Mouse (Mus musculus) liver, embryonic 14.5 days (tissue): Measurements from ENCODE around the gene Hs3st1. TPM values are rescaled to one million over a fixed set of nuclear protein-coding genes. Genes with fewer than 3 reads are reported as not detected.

Experiments used
- ATAC-seq: fragments of 200-750 bp; cut with Nextera tagmentation; 2 replicates; pipeline ENCODE4 v1.8.0; 2017; ENCODE audit warnings: moderate number of reproducible peaks, mild to moderate bottlenecking, moderate library complexity; ENCODE audit not compliant: insufficient read depth
- DNase-seq, 3 experiments: peaks; one replicate each; pipeline ENCODE4 v3.0.0-alpha.2; 2012 to 2013; ENCODE audit warnings: low read depth in 3 of 3, low spot score in 3 of 3
- H3K27ac ChIP-seq: fragments of 300-500 bp; sonication (generic); 2 replicates; pipeline ENCODE4 v1.5.1; 2014; ENCODE audit warnings: moderate library complexity, mild to moderate bottlenecking, control low read depth, inconsistent platforms
- H3K27me3 ChIP-seq: fragments of 300-500 bp; sonication (generic); 2 replicates; pipeline ENCODE4 v1.6.1; 2014; ENCODE audit warnings: mild to moderate bottlenecking, low read length, moderate library complexity; ENCODE audit not compliant: control insufficient read depth, insufficient read depth
- H3K36me3 ChIP-seq: fragments of 300-500 bp; sonication (generic); replicated peaks from 2 replicates; pipeline ENCODE4 v1.6.1; 2014; ENCODE audit warnings: low read depth; ENCODE audit not compliant: control insufficient read depth, insufficient read depth
- H3K4me1 ChIP-seq, 2 experiments: fragments of 200-500 bp in 1 of 2; fragments of 300-500 bp in 1 of 2; sonication (generic) in 1 of 2; replicated peaks; 2 replicates each; pipeline ENCODE4 v1.6.1; 2012 to 2014; ENCODE audit warnings: antibody characterized with exemption in 1 of 2, inconsistent platforms in 1 of 2, low read length in 1 of 2; ENCODE audit not compliant: control insufficient read depth in 2 of 2, insufficient read depth in 2 of 2
- H3K4me2 ChIP-seq: fragments of 300-500 bp; sonication (generic); 2 replicates; pipeline ENCODE4 v1.6.1; 2014; ENCODE audit warnings: low read depth, mild to moderate bottlenecking, control low read depth, moderate library complexity
- H3K4me3 ChIP-seq, 2 experiments: fragments of 200-500 bp in 1 of 2; fragments of 300-500 bp in 1 of 2; sonication (generic) in 1 of 2; 2 replicates each; pipeline ENCODE4 v1.5.1; 2012 to 2014; ENCODE audit warnings: low read depth in 2 of 2, low read length in 2 of 2, mild to moderate bottlenecking in 2 of 2, control low read depth in 1 of 2, inconsistent platforms in 1 of 2, moderate library complexity in 1 of 2; ENCODE audit not compliant: insufficient read depth in 1 of 2
- H3K9ac ChIP-seq: fragments of 300-500 bp; sonication (generic); replicated peaks from 2 replicates; pipeline ENCODE4 v1.6.1; 2014; ENCODE audit warnings: mild to moderate bottlenecking, control low read depth, moderate library complexity
- H3K9me3 ChIP-seq: fragments of 300-500 bp; sonication (generic); 2 replicates; pipeline ENCODE4 v1.6.1; 2016; ENCODE audit warnings: low read length, mixed read lengths; ENCODE audit not compliant: control insufficient read depth
- CTCF ChIP-seq: IDR thresholded peaks from 2 replicates; pipeline ENCODE4 v1.5.1; 2016; ENCODE audit warnings: antibody characterized with exemption, low read depth, control low read depth
- EP300 ChIP-seq: IDR thresholded peaks from 2 replicates; pipeline ENCODE4 v1.6.1; 2016; ENCODE audit warnings: antibody characterized with exemption, low read depth
- WGBS: fragments of 180-500 bp; shearing (Covaris S2); extraction: QIAGEN DNeasy Blood & Tissue Kit; methylation state at CpG from one replicate; pipeline ENCODE4 v1.1.7; 2014; ENCODE audit not compliant: insufficient replicate concordance; 5-methylcytosine and 5-hydroxymethylcytosine counted together
- polyA plus RNA-seq, 2 experiments: library from polyadenylated mRNA; depleted of rRNA in 1 of 2; stranded (reverse) in 1 of 2; unstranded in 1 of 2; fragments of >200 nt; fragmentation: Nextera tagmentation in 1 of 2; extraction: Ambion mirVana in 1 of 2; gene quantifications; 2 replicates each; pipeline versions ENCODE4 v1.2.1 to v1.2.3; 2012 to 2014

The Hs3st1 gene
- polyA plus RNA-seq, 2 experiments, result 0.12 to 0.15 TPM

- DNase-seq, result no peak
- no peak overlapping the region for H3K4me2 ChIP-seq
- no peak overlapping the region for H3K4me3 ChIP-seq
- H3K9me3 ChIP-seq, result no peaks in the 10 kb centered on the region
- no peak for ATAC-seq
- H3K4me1 ChIP-seq, result no peaks in the 10 kb centered on the region
- no peaks in the 10 kb centered on the region for H3K27me3 ChIP-seq
- WGBS, result 35% methylated on average over 1 of the region's 1 CpGs
- no peaks in the 10 kb centered on the region for H3K36me3 ChIP-seq
- TF ChIP-seq CTCF (no peak), EP300 (no peak)
- no peak overlapping the region for H3K9ac ChIP-seq
- H3K27ac ChIP-seq, result no peak overlapping the region
Observed at GRCm38 (mm10) chr5:39733750-39734443, 21.4 kb downstream of the Hs3st1 start.

GRCm38 (mm10) chr5:39733013-39733749 is 22.1 kb downstream of the Hs3st1 start:
- H3K9ac ChIP-seq, result no peak overlapping the region
- 26% methylated on average over 5 of the region's 5 CpGs for WGBS
- no peaks in the 10 kb centered on the region for H3K4me1 ChIP-seq
- TF ChIP-seq CTCF (no peak), EP300 (no peak)
- no peak overlapping the region for H3K4me3 ChIP-seq
- no peak for DNase-seq
- H3K27ac ChIP-seq, result no peak overlapping the region
- H3K36me3 ChIP-seq, result no peaks in the 10 kb centered on the region
- H3K9me3 ChIP-seq, result no peaks in the 10 kb centered on the region
- no peaks in the 10 kb centered on the region for H3K27me3 ChIP-seq
- H3K4me2 ChIP-seq, result no peak overlapping the region
- ATAC-seq, result no peak

- no peaks in the 10 kb centered on the region for H3K9me3 ChIP-seq
- H3K27me3 ChIP-seq, result no peaks in the 10 kb centered on the region
- H3K4me1 ChIP-seq, result no peaks in the 10 kb centered on the region
- no peak overlapping the region for H3K4me3 ChIP-seq
- H3K4me2 ChIP-seq, result no peak overlapping the region
- 55% methylated on average over 13 of the region's 13 CpGs for WGBS
- H3K27ac ChIP-seq, result no peak overlapping the region
- H3K9ac ChIP-seq, result no peak overlapping the region
- no peaks in the 10 kb centered on the region for H3K36me3 ChIP-seq
- DNase-seq (no peak), ATAC-seq (no peak)
- TF ChIP-seq EP300 (no peak), CTCF (no peak)
Observed at GRCm38 (mm10) chr5:39715694-39716550, 39.4 kb downstream of the Hs3st1 start.

DNA sequence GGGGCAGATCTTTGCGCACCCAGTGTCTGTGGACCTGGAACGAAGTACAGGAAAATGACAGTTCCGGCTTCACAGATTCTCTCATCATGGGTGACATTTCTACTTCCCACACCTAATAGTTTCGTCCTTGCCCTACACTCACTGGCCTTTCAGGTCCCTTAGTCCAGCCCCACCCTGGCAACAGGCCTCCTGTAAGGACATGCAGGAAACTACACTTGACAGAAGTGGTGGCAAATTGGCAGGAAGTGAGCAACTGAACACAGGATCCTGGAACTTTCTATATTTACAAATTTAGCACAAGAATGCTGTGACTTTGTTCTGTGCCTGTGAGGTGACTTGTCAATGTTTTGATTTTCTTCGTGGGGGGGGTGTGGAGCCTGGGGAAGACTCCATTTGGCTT is 40.1 kb downstream of the Hs3st1 start:
- ATAC-seq, result no peak
- no peak overlapping the region for H3K4me3 ChIP-seq
- no peaks in the 10 kb centered on the region for H3K4me1 ChIP-seq
- H3K36me3 ChIP-seq, result no peaks in the 10 kb centered on the region
- no peak overlapping the region for H3K9ac ChIP-seq
- no peak for DNase-seq
- WGBS, result 45% methylated on average over 5 of the region's 5 CpGs
- no peaks in the 10 kb centered on the region for H3K9me3 ChIP-seq
- H3K27me3 ChIP-seq, result no peaks in the 10 kb centered on the region
- no peak overlapping the region for H3K4me2 ChIP-seq
- H3K27ac ChIP-seq, result no peak overlapping the region
- TF ChIP-seq CTCF, result no peak
- TF ChIP-seq EP300, result no peak

DNA sequence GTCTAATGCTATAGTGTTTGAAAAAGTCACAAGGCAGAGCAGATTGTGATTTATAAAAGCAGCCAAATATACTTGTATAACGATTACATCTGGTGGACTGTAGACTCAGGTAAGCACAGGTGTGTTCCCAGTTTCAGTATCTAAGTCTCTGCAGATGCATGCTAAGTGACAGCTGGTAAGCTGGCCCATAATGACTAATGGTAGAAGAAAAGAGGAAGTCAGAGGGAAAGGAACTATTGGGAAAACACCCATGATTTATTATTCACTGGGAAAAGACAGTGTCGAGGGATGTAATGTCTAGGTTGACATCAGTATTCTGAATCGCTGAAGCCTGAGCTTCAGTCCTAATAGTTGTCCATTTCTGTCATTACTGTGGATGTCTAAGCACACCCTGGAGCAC is 49.7 kb downstream of the Hs3st1 start:
- WGBS, result 39% methylated on average over 3 of the region's 3 CpGs
- no peak overlapping the region for H3K27ac ChIP-seq
- H3K9ac ChIP-seq, result no peak overlapping the region
- no peak for DNase-seq
- H3K36me3 ChIP-seq, result no peaks in the 10 kb centered on the region
- no peak overlapping the region for H3K4me2 ChIP-seq
- H3K4me1 ChIP-seq, result no peaks in the 10 kb centered on the region
- TF ChIP-seq EP300 (no peak), CTCF (no peak)
- ATAC-seq, result no peak
- H3K9me3 ChIP-seq, result no peaks in the 10 kb centered on the region
- H3K27me3 ChIP-seq, result no peaks in the 10 kb centered on the region
- no peak overlapping the region for H3K4me3 ChIP-seq
